ENCODE assay signal across 11 mouse cellular contexts in genomic region chr15:96972706-96973274, GRCm38 (mm10).
"Had no signal": no experiment of that assay in that cellular context is flagged by ENCODE, and none has a peak within 500 bp of the region (broad histone marks: within the 10 kb centered on the region; RNA-seq: fewer than 3 reads in every experiment).

No protein-coding gene starts in this region.

- H3K27ac ChIP-seq: left cerebral cortex, adult 2 months; liver, embryonic 13.5 days; macrophage; midbrain, embryonic 12.5 days had no signal

- H3K36me3 ChIP-seq: liver, embryonic 13.5 days; midbrain, embryonic 12.5 days had no signal

- H3K4me2 ChIP-seq: liver, embryonic 13.5 days; midbrain, embryonic 12.5 days had no signal

- H3K9me3 ChIP-seq: liver, embryonic 13.5 days; midbrain, embryonic 12.5 days had no signal

- H3K4me3 ChIP-seq: left cerebral cortex, adult 2 months; liver, embryonic 13.5 days; megakaryocyte, embryonic 14.5 days; midbrain, embryonic 12.5 days had no signal

- ATAC-seq: liver, postnatal 0 days had no signal

- H3K27me3 ChIP-seq: liver, embryonic 13.5 days; megakaryocyte, embryonic 14.5 days; midbrain, embryonic 12.5 days had no signal

- H3K4me1 ChIP-seq: liver, embryonic 13.5 days; megakaryocyte, embryonic 14.5 days; midbrain, embryonic 12.5 days had no signal

- DNase-seq: kidney, adult 8-10 months; kidney, postnatal 25 days; liver; liver, embryonic 13.5 days; liver, postnatal 0 days; right cerebral cortex, postnatal 14 days; thymus, postnatal 4 days had no signal

- H3K9ac ChIP-seq: liver, embryonic 13.5 days; liver, postnatal 0 days; midbrain, embryonic 12.5 days had no signal
